Mouse (Mus musculus) stomach, postnatal 0 days (tissue): ENCODE data around the gene Syngr1. TPM values are rescaled to one million over a fixed set of nuclear protein-coding genes. Genes with fewer than 3 reads are reported as not detected.

Source experiments
- ATAC-seq: fragments of 200-750 bp; cut with Nextera tagmentation; 2 replicates; pipeline ENCODE4 v1.8.0; 2017; ENCODE audit not compliant: low FRiP score, low TSS enrichment
- DNase-seq: peaks from one replicate; pipeline ENCODE4 v3.0.0-alpha.2; 2016; ENCODE audit warnings: low spot score
- H3K27ac ChIP-seq: fragments of 300-500 bp; sonication (generic); replicated peaks from 2 replicates; pipeline ENCODE4 v1.5.1; 2014; ENCODE audit warnings: mild to moderate bottlenecking, control low read depth
- H3K27me3 ChIP-seq: fragments of 300-500 bp; sonication (generic); 2 replicates; pipeline ENCODE4 v1.6.1; 2014; ENCODE audit warnings: low read length; ENCODE audit not compliant: control insufficient read depth, insufficient read depth
- H3K36me3 ChIP-seq: fragments of 300-500 bp; sonication (generic); 2 replicates; pipeline ENCODE4 v1.6.1; 2014; ENCODE audit warnings: low read length, mixed read lengths; ENCODE audit not compliant: control insufficient read depth, insufficient read depth
- H3K4me1 ChIP-seq: fragments of 300-500 bp; sonication (generic); replicated peaks from 2 replicates; pipeline ENCODE4 v1.6.1; 2014; ENCODE audit warnings: antibody characterized with exemption; ENCODE audit not compliant: control insufficient read depth, insufficient read depth
- H3K4me2 ChIP-seq: fragments of 300-500 bp; sonication (generic); replicated peaks from 2 replicates; pipeline ENCODE4 v1.6.1; 2014; ENCODE audit warnings: low read depth, mild to moderate bottlenecking, control low read depth, moderate library complexity
- H3K4me3 ChIP-seq: fragments of 300-500 bp; sonication (generic); 2 replicates; pipeline ENCODE4 v1.5.1; 2014; ENCODE audit warnings: low read depth, low read length, control low read depth
- H3K9ac ChIP-seq: fragments of 300-500 bp; sonication (generic); 2 replicates; pipeline ENCODE4 v1.6.1; 2014; ENCODE audit warnings: mild to moderate bottlenecking, low read length, control low read depth, mixed read lengths
- H3K9me3 ChIP-seq: fragments of 300-500 bp; sonication (generic); 2 replicates; pipeline ENCODE4 v1.6.1; 2016; ENCODE audit warnings: low read length; ENCODE audit not compliant: control insufficient read depth
- CTCF ChIP-seq: IDR thresholded peaks from 2 replicates; pipeline ENCODE4 v1.5.1; 2016; ENCODE audit warnings: antibody characterized with exemption, low read depth, mild to moderate bottlenecking, moderate library complexity
- EP300 ChIP-seq: optimal IDR thresholded peaks from 2 replicates; pipeline ENCODE3; 2016; ENCODE audit warnings: antibody characterized with exemption
- WGBS: fragments of 180-500 bp; shearing (Covaris S2); extraction: QIAGEN DNeasy Blood & Tissue Kit; methylation state at CpG from one replicate; pipeline ENCODE4 v1.1.7; 2014; 5-methylcytosine and 5-hydroxymethylcytosine counted together
- polyA plus RNA-seq: library from polyadenylated mRNA; unstranded; fragments of >200 nt; fragmentation: Nextera tagmentation; extraction: Ambion mirVana; gene quantifications from 2 replicates; pipeline ENCODE4 v1.2.1, GENCODE M21; 2015

Syngr1 gene
- polyA plus RNA-seq, 1 experiment from 2014 or later, result 53.7 TPM

DNA sequence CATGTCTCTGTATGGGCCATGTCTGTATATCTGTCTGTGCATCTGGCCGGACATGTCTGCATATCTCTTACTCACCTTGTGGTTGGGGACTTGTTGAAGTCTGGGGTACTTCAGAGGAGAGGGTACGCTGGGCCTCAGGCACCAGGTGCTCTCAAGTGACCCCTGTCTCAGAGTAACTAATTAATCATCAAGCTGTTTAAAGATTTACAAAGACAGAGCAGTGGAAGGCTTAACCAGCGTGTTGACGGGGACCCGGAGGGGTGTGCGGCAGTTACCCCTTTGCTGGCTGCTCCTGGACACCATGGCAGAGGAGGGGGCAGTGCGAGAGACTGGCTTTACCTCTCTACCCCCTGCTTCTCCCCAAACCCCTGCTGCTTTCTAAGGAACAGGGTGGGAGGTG lies 31.5 kb upstream of the Syngr1 start:
- no peak for ATAC-seq
- H3K27ac ChIP-seq, result no peak overlapping the region
- no peak overlapping the region for H3K4me3 ChIP-seq
- no peak overlapping the region for H3K9ac ChIP-seq
- H3K4me2 ChIP-seq, result no peak overlapping the region
- no peak for DNase-seq
- H3K27me3 ChIP-seq, result no peaks in the 10 kb centered on the region
- no peaks in the 10 kb centered on the region for H3K36me3 ChIP-seq
- 43% methylated on average over 7 of the region's 7 CpGs for WGBS
- H3K9me3 ChIP-seq, result no peaks in the 10 kb centered on the region
- no peak for TF ChIP-seq EP300
- TF ChIP-seq CTCF, result no peak
- H3K4me1 ChIP-seq, result no peaks in the 10 kb centered on the region

DNA sequence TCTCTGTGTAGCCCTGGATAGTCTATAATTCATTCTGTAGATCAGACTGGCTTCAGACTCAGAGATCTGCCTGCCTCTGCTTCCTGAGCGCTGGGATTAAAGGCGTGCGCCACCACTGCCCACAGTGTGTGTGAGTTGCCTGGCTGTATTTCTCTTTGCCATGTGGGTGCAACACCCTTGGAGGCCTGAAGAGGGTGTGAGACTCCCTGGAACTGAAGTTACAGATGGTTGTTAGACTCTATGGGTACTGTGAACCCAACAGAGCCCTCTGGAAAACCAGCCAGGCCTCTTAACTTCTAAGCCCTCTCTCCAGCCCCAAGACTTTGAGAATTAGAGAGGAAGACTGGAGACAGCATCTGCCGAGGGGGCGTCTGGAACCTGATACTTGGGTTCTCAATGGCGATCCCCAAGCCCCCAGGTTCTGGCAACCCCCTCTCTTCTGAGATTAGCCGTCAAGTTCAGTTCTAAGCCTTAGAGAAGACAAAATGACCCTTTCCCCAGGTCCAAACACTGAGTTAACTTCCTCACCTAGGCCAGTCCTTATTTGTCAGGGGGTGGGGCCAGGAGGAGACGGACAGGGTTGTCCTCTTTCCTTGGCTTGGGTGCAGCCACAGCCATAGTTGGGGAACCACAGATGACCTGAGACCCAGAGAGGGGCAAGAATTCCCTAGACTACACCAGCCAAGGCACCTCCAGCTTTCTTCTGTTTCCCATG lies 30.6 kb upstream of the Syngr1 start:
- ATAC-seq (no peak), DNase-seq (no peak)
- H3K27me3 ChIP-seq, result no peaks in the 10 kb centered on the region
- no peak overlapping the region for H3K27ac ChIP-seq
- 93% methylated on average over 8 of the region's 8 CpGs for WGBS
- H3K36me3 ChIP-seq, result no peaks in the 10 kb centered on the region
- no peak overlapping the region for H3K4me3 ChIP-seq
- no peak overlapping the region for H3K4me2 ChIP-seq
- no peaks in the 10 kb centered on the region for H3K4me1 ChIP-seq
- H3K9ac ChIP-seq, result no peak overlapping the region
- TF ChIP-seq EP300, result no peak
- no peak for TF ChIP-seq CTCF
- H3K9me3 ChIP-seq, result no peaks in the 10 kb centered on the region

DNA sequence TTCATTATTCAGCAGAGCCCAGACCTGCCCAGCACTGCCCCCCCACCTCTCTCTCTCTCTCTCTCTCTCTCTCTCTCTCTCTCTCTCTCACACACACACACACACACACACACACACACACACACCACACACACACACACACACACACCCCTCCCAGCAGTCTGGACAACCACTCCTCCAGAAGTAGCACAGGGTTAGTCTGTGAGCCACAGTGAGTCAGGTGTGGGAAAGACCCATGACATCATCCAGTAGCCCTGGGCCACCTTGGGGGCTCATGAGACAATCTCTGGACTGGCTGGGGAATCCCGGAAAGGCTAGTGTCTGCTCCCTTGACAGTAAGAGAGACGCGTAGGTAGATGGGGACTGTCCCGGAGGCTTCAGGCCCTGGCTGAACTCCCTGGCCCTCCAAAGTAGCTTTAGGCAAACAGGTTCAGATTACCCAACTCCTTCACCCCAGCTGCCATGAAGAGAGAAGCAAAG lies 30.0 kb upstream of the Syngr1 start:
- H3K36me3 ChIP-seq, result no peaks in the 10 kb centered on the region
- TF ChIP-seq EP300 (no peak), CTCF (no peak)
- no peaks in the 10 kb centered on the region for H3K27me3 ChIP-seq
- no peaks in the 10 kb centered on the region for H3K9me3 ChIP-seq
- no peak overlapping the region for H3K4me2 ChIP-seq
- H3K27ac ChIP-seq, result no peak overlapping the region
- no peak overlapping the region for H3K9ac ChIP-seq
- H3K4me1 ChIP-seq, result no peaks in the 10 kb centered on the region
- ATAC-seq (peak; percentile 47; the same call in 1 of the 2 replicates), DNase-seq (no peak)
- H3K4me3 ChIP-seq, result no peak overlapping the region
- WGBS, result 82% methylated on average over 4 of the region's 4 CpGs

DNA sequence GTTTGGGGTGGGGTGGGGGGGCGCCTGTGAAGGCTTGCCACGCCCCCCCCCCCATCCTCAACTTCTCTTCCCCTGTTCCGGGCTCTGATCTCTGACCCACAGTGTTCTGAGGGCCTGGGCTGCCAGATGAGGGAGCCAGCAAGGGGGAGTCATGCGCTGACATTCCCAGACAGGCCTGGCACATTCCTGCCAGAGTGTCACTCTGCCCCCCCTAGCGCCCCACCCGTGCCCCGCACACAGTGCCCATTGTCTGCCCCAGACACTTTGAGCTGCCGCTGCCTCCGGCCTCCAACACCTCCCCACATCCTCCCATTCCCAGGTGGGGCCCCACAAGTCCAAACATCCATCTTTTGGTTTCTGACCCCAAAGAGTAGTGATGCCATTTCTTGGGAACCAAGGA lies 28.8 kb upstream of the Syngr1 start:
- DNase-seq (no peak), ATAC-seq (no peak)
- no peak overlapping the region for H3K4me3 ChIP-seq
- H3K27ac ChIP-seq, result no peak overlapping the region
- no peak overlapping the region for H3K4me2 ChIP-seq
- H3K36me3 ChIP-seq, result no peaks in the 10 kb centered on the region
- TF ChIP-seq CTCF (no peak), EP300 (no peak)
- H3K9ac ChIP-seq, result no peak overlapping the region
- no peaks in the 10 kb centered on the region for H3K9me3 ChIP-seq
- no peaks in the 10 kb centered on the region for H3K4me1 ChIP-seq
- 53% methylated on average over 5 of the region's 9 CpGs for WGBS
- H3K27me3 ChIP-seq, result no peaks in the 10 kb centered on the region

- Histone ChIP-seq H3K4me1 (no peaks in the 10 kb centered on the region), H3K4me3 (no peak overlapping the region), H3K9me3 (no peaks in the 10 kb centered on the region), H3K27me3 (no peaks in the 10 kb centered on the region), H3K36me3 (no peaks in the 10 kb centered on the region), H3K27ac (no peak overlapping the region), H3K9ac (no peak overlapping the region), H3K4me2 (no peak overlapping the region)
- DNase-seq (no peak), ATAC-seq (no peak)
- no peak for TF ChIP-seq EP300
- TF ChIP-seq CTCF, result no peak
- WGBS, result 35% methylated on average over 5 of the region's 5 CpGs
These were observed 28.3 kb upstream of the Syngr1 start for GRCm38 (mm10) chr15:80062821-80063220.

DNA sequence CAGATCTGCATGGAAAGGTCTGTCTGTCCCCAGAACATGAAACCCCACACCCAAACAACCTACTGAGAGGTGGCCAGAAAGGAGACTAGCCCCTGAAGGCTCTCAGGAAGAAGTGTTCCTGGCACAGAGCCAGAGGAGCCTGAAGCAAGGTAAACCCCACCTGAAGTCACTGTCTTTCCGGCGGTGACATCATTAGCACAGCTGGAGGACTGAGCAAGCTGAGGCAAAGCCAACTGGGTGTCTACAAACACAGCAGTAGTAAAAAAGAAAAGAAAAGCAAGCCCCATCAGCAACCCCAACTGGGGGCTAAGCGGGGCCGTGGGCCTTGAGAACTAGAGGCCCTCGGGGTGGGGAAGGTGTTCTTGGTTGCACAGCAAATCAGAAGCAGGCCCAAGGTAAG lies 26.2 kb upstream of the Syngr1 start:
- Histone ChIP-seq H3K27me3 (no peaks in the 10 kb centered on the region), H3K36me3 (no peaks in the 10 kb centered on the region), H3K4me3 (no peak overlapping the region), H3K9me3 (no peaks in the 10 kb centered on the region), H3K27ac (no peak overlapping the region), H3K9ac (no peak overlapping the region), H3K4me2 (no peak overlapping the region), H3K4me1 (no peaks in the 10 kb centered on the region)
- DNase-seq (no peak), ATAC-seq (no peak)
- TF ChIP-seq EP300, result no peak
- no peak for TF ChIP-seq CTCF
- 63% methylated on average over 5 of the region's 5 CpGs for WGBS
